ENCODE assay signal across 8 mouse cellular contexts in the genomic region with DNA sequence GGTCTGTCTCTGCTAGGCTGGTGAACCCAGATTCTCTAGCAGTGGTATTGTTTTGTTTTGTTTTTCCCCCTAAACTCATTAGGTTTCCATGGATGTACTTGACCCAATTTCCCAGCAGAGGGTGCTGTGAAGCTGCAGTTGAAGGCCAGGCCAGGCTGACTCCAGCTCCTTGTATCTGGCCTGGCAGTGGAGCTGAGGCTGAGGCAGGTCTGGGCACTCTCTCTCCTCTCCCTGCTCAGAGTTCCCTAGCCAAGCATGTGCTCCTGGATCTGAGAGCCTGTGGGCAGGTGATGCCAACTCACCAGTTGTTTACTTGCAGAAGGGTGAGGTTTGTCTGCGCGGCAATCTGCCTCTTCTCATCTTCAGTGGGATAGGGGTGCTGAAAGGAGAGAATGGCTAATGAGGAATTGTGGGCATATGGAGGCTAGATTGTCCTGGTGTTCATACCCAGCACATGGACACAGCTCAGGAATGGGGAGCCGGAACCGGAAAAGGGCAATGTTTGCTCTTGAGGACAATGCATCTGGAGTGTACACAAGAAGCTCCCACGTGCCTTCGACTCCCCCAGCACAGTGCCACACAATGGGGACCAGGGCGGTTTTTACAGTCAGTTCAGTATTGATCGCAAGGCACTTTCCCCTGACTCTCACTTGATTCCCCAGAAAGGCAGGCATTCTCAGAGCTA.
DNase-seq lines count a peak whose midpoint lies in the region; ATAC-seq and TF ChIP-seq lines count a peak whose summit lies in the region.

No protein-coding gene starts in this region.

- H3K4me1 ChIP-seq in heart, adult 2 months (ENCODE audit: control insufficient read depth, insufficient read depth, low read length) = peaks cover 3% of the 10 kb centered on the region; the same call in 1 of the 2 replicates
- no peaks in the 10 kb centered on the region for H3K4me1 ChIP-seq in heart, embryonic 12.5 days (replicated peaks)
- no peaks in the 10 kb centered on the region for H3K4me1 ChIP-seq in intestine, postnatal 0 days (replicated peaks; ENCODE audit: control insufficient read depth, insufficient read depth, low read length)
- H3K4me1 ChIP-seq in limb, embryonic 11.5 days (ENCODE audit: control insufficient read depth, insufficient read depth, low read length) = no peaks in the 10 kb centered on the region
- no peaks in the 10 kb centered on the region; the same call in 1 of the 2 replicates for H3K4me1 ChIP-seq in neural tube, embryonic 12.5 days

- intact Hi-C loops in heart, adult 2 months (cut with DNase I) = loop anchor here (2.0 to 10.0 kb wide), 3 partner anchors 74 to 336 kb away; no protein-coding TSS in a partner anchor

- H3K27ac ChIP-seq in heart, adult 2 months = peak overlapping the region; percentile 34; the same call in 1 of the 2 replicates
- no peak overlapping the region for H3K27ac ChIP-seq in heart, embryonic 12.5 days (ENCODE audit: poor library complexity, severe bottlenecking)
- no peak overlapping the region for H3K27ac ChIP-seq in intestine, postnatal 0 days (ENCODE audit: low read depth, low read length)
- no peak overlapping the region for H3K27ac ChIP-seq in limb, embryonic 11.5 days (replicated peaks; ENCODE audit: low read depth, low read length)
- H3K27ac ChIP-seq in neural tube, embryonic 12.5 days = no peak overlapping the region

- no peaks in the 10 kb centered on the region for H3K36me3 ChIP-seq in heart, adult 2 months (ENCODE audit: control insufficient read depth, insufficient read depth, low read length)
- no peaks in the 10 kb centered on the region for H3K36me3 ChIP-seq in heart, embryonic 12.5 days
- no peaks in the 10 kb centered on the region; the same call in 1 of the 2 replicates for H3K36me3 ChIP-seq in intestine, postnatal 0 days (ENCODE audit: control insufficient read depth, insufficient read depth)
- no peaks in the 10 kb centered on the region for H3K36me3 ChIP-seq in limb, embryonic 11.5 days (ENCODE audit: control insufficient read depth, insufficient read depth, low read length)
- peaks cover 31% of the 10 kb centered on the region for H3K36me3 ChIP-seq in neural tube, embryonic 12.5 days

- no peak overlapping the region for H3K9ac ChIP-seq in heart, adult 2 months (ENCODE audit: low read depth, low read length)
- H3K9ac ChIP-seq in heart, embryonic 12.5 days = no peak overlapping the region
- H3K9ac ChIP-seq in intestine, postnatal 0 days (ENCODE audit: low read depth, low read length) = no peak overlapping the region
- H3K9ac ChIP-seq in limb, embryonic 11.5 days (ENCODE audit: low read length) = no peak overlapping the region
- H3K9ac ChIP-seq in neural tube, embryonic 12.5 days = no peak overlapping the region

- H3K4me2 ChIP-seq in heart, embryonic 12.5 days = no peak overlapping the region
- no peak overlapping the region for H3K4me2 ChIP-seq in intestine, postnatal 0 days (replicated peaks; ENCODE audit: low read depth)
- H3K4me2 ChIP-seq in limb, embryonic 11.5 days (ENCODE audit: low read depth, severe bottlenecking) = no peak overlapping the region
- no peak overlapping the region for H3K4me2 ChIP-seq in neural tube, embryonic 12.5 days (replicated peaks)

- ATAC-seq in heart, embryonic 12.5 days (ENCODE audit: insufficient number of reproducible peaks, low FRiP score) = no peak; the same call in 1 of the 2 replicates
- ATAC-seq in intestine, postnatal 0 days = no peak
- no peak for ATAC-seq in limb, embryonic 11.5 days (ENCODE audit: insufficient number of reproducible peaks, low FRiP score, low TSS enrichment, low read depth)
- peak; percentile 72; the same call in 1 of the 2 replicates for ATAC-seq in neural tube, embryonic 12.5 days (ENCODE audit: low FRiP score, low read depth)

- no peaks in the 10 kb centered on the region for H3K27me3 ChIP-seq in heart, adult 2 months (ENCODE audit: control insufficient read depth, insufficient read depth, low read length)
- no peaks in the 10 kb centered on the region for H3K27me3 ChIP-seq in heart, embryonic 12.5 days (replicated peaks)
- no peaks in the 10 kb centered on the region for H3K27me3 ChIP-seq in intestine, postnatal 0 days (replicated peaks; ENCODE audit: control insufficient read depth, insufficient read depth, low read length)
- H3K27me3 ChIP-seq in limb, embryonic 11.5 days (ENCODE audit: control insufficient read depth, insufficient read depth, low read length) = no peaks in the 10 kb centered on the region
- H3K27me3 ChIP-seq in neural tube, embryonic 12.5 days (replicated peaks) = no peaks in the 10 kb centered on the region

- TF ChIP-seq EP300 in heart, adult 2 months (IDR thresholded peaks at IDR 0.05; ENCODE audit: insufficient read depth, low read depth, low read length) = peak; percentile 71; the same call in 1 of the 2 replicates

- no peak for TF ChIP-seq POLR2A in heart, adult 2 months (IDR thresholded peaks at IDR 0.05; ENCODE audit: insufficient read depth, low read depth, low read length)

- no peaks in the 10 kb centered on the region for H3K79me2 ChIP-seq in heart, adult 2 months (replicated peaks; ENCODE audit: control insufficient read depth, insufficient read depth, low read length)

- DNase-seq in heart, adult 2 months = peak; percentile 47 to 63
- DNase-seq in cerebellum, postnatal 14 days = peak; percentile 85 to 88
- peak; percentile 54 to 75 for DNase-seq in gastrocnemius, adult 8-10 months (ENCODE audit: low spot score in 2 of 2)
- DNase-seq in limb, embryonic 11.5 days (ENCODE audit: low spot score) = peak; percentile 81
- peak; percentile 55 for DNase-seq in thymus, postnatal 4 days

- no peak overlapping the region for H3K4me3 ChIP-seq in heart, adult 2 months
- H3K4me3 ChIP-seq in heart, embryonic 12.5 days = no peak overlapping the region
- H3K4me3 ChIP-seq in intestine, postnatal 0 days (ENCODE audit: low read depth, low read length) = no peak overlapping the region
- H3K4me3 ChIP-seq in limb, embryonic 11.5 days (ENCODE audit: low read depth, low read length) = no peak overlapping the region
- H3K4me3 ChIP-seq in neural tube, embryonic 12.5 days = no peak overlapping the region

- no peaks in the 10 kb centered on the region for H3K9me3 ChIP-seq in heart, embryonic 12.5 days (replicated peaks)
- H3K9me3 ChIP-seq in intestine, postnatal 0 days (ENCODE audit: control insufficient read depth) = no peaks in the 10 kb centered on the region
- no peaks in the 10 kb centered on the region for H3K9me3 ChIP-seq in limb, embryonic 11.5 days (ENCODE audit: control insufficient read depth, low read length)
- H3K9me3 ChIP-seq in neural tube, embryonic 12.5 days = no peaks in the 10 kb centered on the region

- peak; percentile 79 for TF ChIP-seq CTCF in heart, adult 2 months (IDR thresholded peaks at IDR 0.05)
- peak; percentile 81 for TF ChIP-seq CTCF in intestine, postnatal 0 days (IDR thresholded peaks at IDR 0.05; ENCODE audit: low read depth)

- WGBS in heart, adult 2 months = 74% methylated on average over 8 of the region's 8 CpGs
- 78% methylated on average over 8 of the region's 8 CpGs for WGBS in heart, embryonic 12.5 days
- WGBS in intestine, postnatal 0 days = 70% methylated on average over 8 of the region's 8 CpGs
- 83% methylated on average over 8 of the region's 8 CpGs for WGBS in limb, embryonic 11.5 days
- 86% methylated on average over 8 of the region's 8 CpGs for WGBS in neural tube, embryonic 12.5 days
